Mouse (Mus musculus) neural tube, embryonic 12.5 days (tissue): ENCODE results near the gene Il4ra. TPM values are rescaled to one million over a fixed set of nuclear protein-coding genes. Genes with fewer than 3 reads are reported as not detected.

Source experiments
- ATAC-seq: fragments of 200-750 bp; cut with Nextera tagmentation; 2 replicates; pipeline ENCODE4 v1.8.0; 2017; ENCODE audit warnings: low read depth, mild to moderate bottlenecking, moderate TSS enrichment, moderate library complexity; ENCODE audit not compliant: low FRiP score
- H3K27ac ChIP-seq: fragments of 300-500 bp; sonication (generic); 2 replicates; pipeline ENCODE4 v1.5.1; 2016
- H3K27me3 ChIP-seq: fragments of 300-500 bp; sonication (generic); replicated peaks from 2 replicates; pipeline ENCODE4 v1.6.1; 2016; ENCODE audit warnings: mild to moderate bottlenecking
- H3K36me3 ChIP-seq: fragments of 300-500 bp; sonication (generic); 2 replicates; pipeline ENCODE4 v1.6.1; 2016; ENCODE audit warnings: mild to moderate bottlenecking
- H3K4me1 ChIP-seq: fragments of 300-500 bp; sonication (generic); 2 replicates; pipeline ENCODE4 v1.6.1; 2016
- H3K4me2 ChIP-seq: fragments of 300-500 bp; sonication (generic); replicated peaks from 2 replicates; pipeline ENCODE4 v1.6.1; 2016; ENCODE audit warnings: mild to moderate bottlenecking
- H3K4me3 ChIP-seq: fragments of 300-500 bp; sonication (generic); 2 replicates; pipeline ENCODE4 v1.5.1; 2016
- H3K9ac ChIP-seq: fragments of 300-500 bp; sonication (generic); 2 replicates; pipeline ENCODE4 v1.6.1; 2016; ENCODE audit warnings: mild to moderate bottlenecking
- H3K9me3 ChIP-seq: fragments of 300-500 bp; sonication (generic); 2 replicates; pipeline ENCODE4 v1.6.1; 2016; ENCODE audit warnings: mild to moderate bottlenecking
- WGBS: fragments of 180-500 bp; shearing (Covaris S2); methylation state at CpG from one replicate; pipeline ENCODE4 v1.1.7; 2016; 5-methylcytosine and 5-hydroxymethylcytosine counted together
- polyA plus RNA-seq: library from polyadenylated mRNA; unstranded; fragments of >200 nt; fragmentation: Nextera tagmentation; extraction: Ambion mirVana; gene quantifications from 2 replicates; pipeline ENCODE4 v1.2.1, GENCODE M21; 2016

Gene Il4ra
- polyA plus RNA-seq, 1 experiment from 2014 or later, result 5.1 TPM

DNA sequence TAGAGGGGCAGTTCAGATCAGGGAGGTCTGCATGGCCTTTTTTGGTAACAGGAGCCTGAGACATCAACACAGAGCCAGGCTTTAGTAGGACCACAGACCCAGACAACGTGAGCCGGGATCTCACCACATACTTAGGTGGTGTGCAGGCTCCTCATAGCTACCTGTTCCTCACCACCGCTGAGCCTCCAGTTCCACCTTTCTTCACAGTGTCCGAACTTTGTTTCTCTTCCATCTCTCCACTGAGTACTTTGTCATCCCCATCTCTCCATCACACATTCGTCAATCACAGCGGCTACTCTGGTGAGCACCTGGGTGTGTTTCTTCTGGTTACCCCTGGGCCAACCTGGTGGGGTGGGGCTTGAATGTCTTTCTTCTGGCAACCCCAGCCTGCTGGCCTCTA lies 24.7 kb upstream of the Il4ra start:
- no peak overlapping the region for H3K4me3 ChIP-seq
- no peaks in the 10 kb centered on the region for H3K36me3 ChIP-seq
- no peak overlapping the region for H3K4me2 ChIP-seq
- H3K9me3 ChIP-seq, result no peaks in the 10 kb centered on the region
- 88% methylated on average over 6 of the region's 6 CpGs for WGBS
- ATAC-seq, result no peak
- H3K9ac ChIP-seq, result no peak overlapping the region
- H3K27ac ChIP-seq, result no peak overlapping the region
- H3K27me3 ChIP-seq, result no peaks in the 10 kb centered on the region
- H3K4me1 ChIP-seq, result no peaks in the 10 kb centered on the region

DNA sequence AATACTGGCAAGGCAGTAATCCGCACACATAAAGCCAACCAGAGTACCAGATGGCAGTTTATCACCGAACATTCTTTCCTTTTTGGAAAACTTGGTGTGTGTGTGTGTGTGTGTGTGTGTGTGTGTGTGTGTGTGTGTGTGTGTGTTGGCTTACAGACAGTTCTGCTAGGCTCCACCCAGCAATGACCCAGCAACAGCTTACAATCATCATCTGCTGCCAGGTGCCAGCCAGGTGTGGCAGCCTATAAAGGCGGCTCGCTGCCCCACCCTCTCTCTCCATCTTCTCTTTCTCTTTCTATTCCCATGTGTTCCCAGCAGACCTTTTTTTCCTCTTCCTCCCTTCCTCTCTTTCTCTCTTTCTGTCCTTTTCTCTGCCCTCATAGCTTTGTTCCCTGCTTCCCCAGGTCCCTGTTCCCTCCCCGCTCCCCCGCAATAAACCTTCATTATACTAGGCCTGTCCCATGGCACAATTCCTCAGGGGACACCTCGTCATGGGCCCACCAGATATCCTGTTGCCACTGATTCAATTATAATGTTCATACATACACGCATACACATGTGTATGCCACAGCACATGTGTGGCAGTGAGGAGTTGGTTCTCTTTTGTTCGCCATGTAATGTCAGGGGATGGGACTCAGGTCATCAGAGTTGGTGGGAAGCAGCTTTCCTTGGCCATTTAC lies 23.9 kb upstream of the Il4ra start:
- Histone ChIP-seq H3K4me3 (no peak overlapping the region), H3K9ac (no peak overlapping the region), H3K9me3 (no peaks in the 10 kb centered on the region), H3K4me2 (no peak overlapping the region), H3K27ac (no peak overlapping the region), H3K36me3 (no peaks in the 10 kb centered on the region), H3K4me1 (no peaks in the 10 kb centered on the region), H3K27me3 (no peaks in the 10 kb centered on the region)
- no peak for ATAC-seq
- 88% methylated on average over 9 of the region's 9 CpGs for WGBS

DNA sequence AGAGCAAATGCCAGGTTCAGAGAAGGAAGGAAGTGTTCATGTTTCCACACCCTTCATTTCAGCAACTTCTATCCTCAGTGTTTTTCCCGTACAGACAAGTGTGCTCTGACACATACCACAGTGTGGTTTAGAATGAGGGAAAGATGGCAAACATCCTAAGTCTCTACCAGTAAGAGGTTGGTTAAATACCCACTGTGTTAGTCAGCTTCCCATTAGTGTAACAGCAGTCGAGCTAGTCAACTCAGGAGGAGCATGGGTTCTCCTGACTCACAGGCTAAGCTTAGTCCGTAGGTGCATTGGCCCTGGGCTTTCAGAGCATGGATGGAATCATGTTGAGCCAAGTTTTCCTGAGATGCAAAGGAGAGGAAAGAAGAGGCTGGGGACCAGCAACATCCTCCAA lies 12.6 kb upstream of the Il4ra start:
- H3K36me3 ChIP-seq, result no peaks in the 10 kb centered on the region
- no peaks in the 10 kb centered on the region for H3K27me3 ChIP-seq
- no peak for ATAC-seq
- H3K9me3 ChIP-seq, result no peaks in the 10 kb centered on the region
- 89% methylated on average over 3 of the region's 3 CpGs for WGBS
- H3K4me1 ChIP-seq, result no peaks in the 10 kb centered on the region
- no peak overlapping the region for H3K27ac ChIP-seq
- no peak overlapping the region for H3K9ac ChIP-seq
- no peak overlapping the region for H3K4me2 ChIP-seq
- no peak overlapping the region for H3K4me3 ChIP-seq

DNA sequence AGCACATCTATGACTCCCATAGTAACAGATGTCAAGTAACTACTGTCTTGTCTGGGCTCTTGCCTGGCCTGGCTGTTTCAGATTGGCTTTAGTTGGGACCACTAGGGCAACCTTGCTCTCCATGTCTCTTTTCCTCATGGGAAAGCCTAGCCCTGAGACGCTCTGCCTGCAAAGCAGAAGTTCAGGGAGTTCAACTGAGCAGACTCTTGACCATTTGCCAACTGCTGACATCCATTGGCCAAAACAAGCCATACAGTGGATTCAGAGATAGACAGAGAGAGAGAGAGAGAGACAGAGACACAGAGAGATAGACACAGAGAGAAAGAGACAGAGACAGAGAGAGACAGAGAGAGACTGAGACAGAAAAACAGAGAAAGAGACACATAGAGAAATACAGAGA lies 10.9 kb upstream of the Il4ra start:
- H3K9ac ChIP-seq, result no peak overlapping the region
- no peaks in the 10 kb centered on the region for H3K27me3 ChIP-seq
- H3K4me1 ChIP-seq, result no peaks in the 10 kb centered on the region
- WGBS, result 93% methylated on average over 1 of the region's 1 CpGs
- H3K4me2 ChIP-seq, result no peak overlapping the region
- no peak for ATAC-seq
- no peak overlapping the region for H3K27ac ChIP-seq
- H3K4me3 ChIP-seq, result no peak overlapping the region
- no peaks in the 10 kb centered on the region for H3K9me3 ChIP-seq
- H3K36me3 ChIP-seq, result no peaks in the 10 kb centered on the region

DNA sequence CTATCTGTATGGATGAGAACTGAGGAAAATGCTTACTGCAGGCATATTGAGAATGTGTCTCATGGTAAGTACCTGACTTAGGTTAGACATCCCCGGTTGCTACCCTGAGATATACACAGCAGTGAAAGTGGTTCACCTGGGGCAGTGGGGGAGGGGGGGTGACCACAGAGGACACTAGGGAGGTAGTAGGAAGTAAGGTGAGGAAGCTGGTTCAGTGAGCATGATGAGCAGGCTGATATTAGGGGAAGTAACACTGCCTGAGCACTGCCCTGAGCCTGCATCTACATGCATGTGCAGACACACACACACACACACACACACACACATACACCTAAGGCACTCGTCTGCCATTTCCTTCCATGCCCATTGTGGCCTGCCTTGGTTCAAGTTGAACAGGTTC lies 10.1 kb upstream of the Il4ra start:
- Histone ChIP-seq H3K27me3 (no peaks in the 10 kb centered on the region), H3K4me1 (no peaks in the 10 kb centered on the region), H3K4me3 (no peak overlapping the region), H3K9ac (no peak overlapping the region), H3K4me2 (no peak overlapping the region), H3K9me3 (no peaks in the 10 kb centered on the region), H3K27ac (no peak overlapping the region), H3K36me3 (no peaks in the 10 kb centered on the region)
- whole genome bisulfite sequencing, result 84% methylated on average over 2 of the region's 2 CpGs
- ATAC-seq, result no peak

DNA sequence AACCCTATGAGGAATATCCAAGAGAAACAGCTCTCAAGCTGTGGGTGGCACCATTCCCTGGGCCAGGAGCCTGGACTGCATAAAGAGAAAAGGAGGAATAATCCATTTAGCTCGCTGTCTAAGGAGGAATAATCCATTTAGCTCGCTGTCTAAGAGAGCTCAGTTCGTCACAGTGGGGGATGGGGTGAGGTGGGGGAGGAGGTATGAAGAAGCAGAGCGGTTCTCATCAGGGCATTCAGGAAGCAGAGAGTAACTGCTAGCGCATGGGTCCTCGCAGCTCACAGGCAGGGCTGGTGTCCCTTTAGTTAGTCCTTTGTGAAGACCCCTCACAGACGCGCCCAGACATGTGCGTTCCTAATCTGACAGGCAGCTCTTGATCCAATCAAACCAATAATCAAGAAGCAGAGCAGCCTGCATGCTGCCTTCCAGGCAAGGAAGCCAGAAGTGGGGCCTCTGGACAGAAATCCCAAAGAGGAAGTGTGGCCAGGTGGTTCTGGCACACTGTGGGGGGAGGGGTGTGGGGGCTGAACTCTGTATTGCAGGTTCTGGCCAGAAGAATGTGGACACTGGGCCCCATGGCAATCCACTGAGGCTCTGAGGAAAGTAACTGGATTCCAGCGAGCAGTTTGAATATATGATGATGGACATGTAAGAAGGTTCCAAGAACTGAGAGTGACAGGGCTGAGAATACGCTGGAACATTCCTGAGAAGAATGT lies 9.4 kb upstream of the Il4ra start:
- Histone ChIP-seq H3K27me3 (no peaks in the 10 kb centered on the region), H3K4me2 (no peak overlapping the region), H3K4me1 (no peaks in the 10 kb centered on the region), H3K36me3 (no peaks in the 10 kb centered on the region), H3K4me3 (no peak overlapping the region), H3K27ac (no peak overlapping the region), H3K9ac (no peak overlapping the region), H3K9me3 (no peaks in the 10 kb centered on the region)
- 74% methylated on average over 11 of the region's 11 CpGs for WGBS
- no peak for ATAC-seq

DNA sequence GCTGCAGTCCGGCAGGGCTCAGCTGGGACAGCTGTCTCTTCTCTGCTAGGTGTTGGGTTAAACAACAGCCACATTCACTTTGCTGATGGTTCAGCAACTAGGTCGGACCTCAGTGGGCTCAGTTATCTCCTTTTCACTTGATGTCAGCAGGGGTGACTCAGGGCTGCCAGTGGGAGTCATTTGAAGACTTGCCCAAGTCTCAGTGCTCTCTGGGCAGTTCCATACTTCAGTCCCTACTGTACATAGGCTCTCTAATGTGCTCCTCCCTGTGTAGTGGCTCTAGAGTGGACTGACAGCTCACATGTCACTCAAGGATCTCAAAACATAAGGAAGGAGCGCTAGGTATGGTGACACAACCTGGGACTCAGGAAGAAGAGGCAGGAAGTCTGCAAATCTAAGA lies 8.4 kb upstream of the Il4ra start:
- H3K27ac ChIP-seq, result no peak overlapping the region

DNA sequence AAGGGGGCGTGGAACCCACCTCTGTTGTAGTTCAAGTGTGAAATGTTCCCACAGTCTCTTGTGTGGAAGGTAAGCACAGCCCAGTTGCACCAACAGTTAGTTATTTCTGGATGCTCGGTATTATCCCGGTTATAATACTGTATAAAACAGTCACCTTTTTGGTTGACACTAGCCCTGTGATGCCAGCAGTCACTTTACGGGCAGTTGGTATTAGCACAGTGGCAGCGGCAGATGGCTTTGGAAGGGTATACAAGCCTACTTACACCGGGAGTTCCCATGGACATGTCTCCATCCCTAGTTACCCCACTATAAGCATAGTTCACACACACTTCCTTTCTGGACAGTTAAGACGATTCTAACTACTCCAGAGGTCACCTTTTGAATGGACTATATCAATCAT lies 6.6 kb upstream of the Il4ra start:
- Histone ChIP-seq H3K27me3 (peaks cover 4% of the 10 kb centered on the region; the same call in 1 of the 2 replicates), H3K4me3 (no peak overlapping the region), H3K36me3 (no peaks in the 10 kb centered on the region), H3K9me3 (no peaks in the 10 kb centered on the region), H3K4me1 (no peaks in the 10 kb centered on the region), H3K27ac (no peak overlapping the region), H3K9ac (no peak overlapping the region), H3K4me2 (no peak overlapping the region)
- ATAC-seq, result no peak
- 90% methylated on average over 7 of the region's 7 CpGs for WGBS

More for the DNA sequence above, 8.4 kb upstream of the Il4ra start:
- H3K4me2 ChIP-seq, result no peak overlapping the region
- no peaks in the 10 kb centered on the region for H3K36me3 ChIP-seq
- H3K9me3 ChIP-seq, result no peaks in the 10 kb centered on the region
- no peak overlapping the region for H3K4me3 ChIP-seq
- H3K9ac ChIP-seq, result no peak overlapping the region
- no peaks in the 10 kb centered on the region for H3K4me1 ChIP-seq
- ATAC-seq, result no peak
- no peaks in the 10 kb centered on the region for H3K27me3 ChIP-seq
- 79% methylated on average over 3 of the region's 3 CpGs for WGBS

DNA sequence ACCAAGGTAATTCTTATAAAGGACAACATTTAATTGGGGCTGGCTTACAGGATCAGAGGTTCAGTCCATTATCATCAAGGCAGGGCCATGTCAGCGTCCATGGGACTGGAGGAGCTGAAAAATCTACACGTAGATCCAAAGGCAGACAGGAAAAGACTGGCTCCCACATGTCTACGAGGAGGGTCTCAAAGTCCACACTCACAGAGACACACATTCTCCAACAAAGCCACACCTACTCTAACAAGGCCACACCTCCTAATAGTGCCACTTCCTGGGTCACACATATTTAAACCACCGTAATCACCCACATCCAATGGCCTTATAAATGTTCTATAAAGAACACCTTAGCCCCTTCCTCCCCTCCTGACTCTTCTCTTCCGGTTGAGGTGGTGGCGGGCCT lies 5.2 kb upstream of the Il4ra start:
- no peaks in the 10 kb centered on the region for H3K9me3 ChIP-seq
- H3K9ac ChIP-seq, result no peak overlapping the region
- no peak overlapping the region for H3K27ac ChIP-seq
- H3K4me3 ChIP-seq, result no peak overlapping the region
- peaks cover 14% of the 10 kb centered on the region; the same call in 1 of the 2 replicates for H3K27me3 ChIP-seq
- peaks cover 5% of the 10 kb centered on the region; the same call in 1 of the 2 replicates for H3K4me1 ChIP-seq
- 90% methylated on average over 6 of the region's 6 CpGs for WGBS
- no peaks in the 10 kb centered on the region for H3K36me3 ChIP-seq
- H3K4me2 ChIP-seq, result no peak overlapping the region
- ATAC-seq, result no peak

DNA sequence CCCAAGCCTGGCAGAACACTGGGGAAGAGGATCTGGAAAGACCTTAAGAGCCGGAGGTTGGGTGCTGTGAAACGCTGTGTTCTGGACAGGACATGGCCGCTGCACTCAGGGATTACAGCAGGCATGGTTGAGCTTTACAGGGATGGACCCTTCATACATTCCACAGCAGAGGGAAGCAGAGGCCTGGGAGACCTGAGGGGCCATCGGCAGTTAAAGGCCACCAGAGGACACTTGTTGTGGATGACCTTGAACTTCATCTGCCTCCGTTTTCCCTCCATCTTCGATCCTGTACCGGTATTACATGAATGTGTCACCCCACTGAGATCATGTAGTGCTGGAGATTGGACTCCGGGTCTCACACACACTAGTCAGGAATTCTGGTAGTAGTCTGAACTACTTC lies 2.0 kb upstream of the Il4ra start:
- ATAC-seq, result no peak
- Histone ChIP-seq H3K27ac (no peak overlapping the region), H3K36me3 (no peaks in the 10 kb centered on the region), H3K27me3 (peaks cover 25% of the 10 kb centered on the region; the same call in 1 of the 2 replicates), H3K4me2 (no peak overlapping the region), H3K4me1 (peaks cover 14% of the 10 kb centered on the region; the same call in 1 of the 2 replicates), H3K9me3 (no peaks in the 10 kb centered on the region), H3K9ac (no peak overlapping the region), H3K4me3 (no peak overlapping the region)
- 82% methylated on average over 8 of the region's 8 CpGs for WGBS

DNA sequence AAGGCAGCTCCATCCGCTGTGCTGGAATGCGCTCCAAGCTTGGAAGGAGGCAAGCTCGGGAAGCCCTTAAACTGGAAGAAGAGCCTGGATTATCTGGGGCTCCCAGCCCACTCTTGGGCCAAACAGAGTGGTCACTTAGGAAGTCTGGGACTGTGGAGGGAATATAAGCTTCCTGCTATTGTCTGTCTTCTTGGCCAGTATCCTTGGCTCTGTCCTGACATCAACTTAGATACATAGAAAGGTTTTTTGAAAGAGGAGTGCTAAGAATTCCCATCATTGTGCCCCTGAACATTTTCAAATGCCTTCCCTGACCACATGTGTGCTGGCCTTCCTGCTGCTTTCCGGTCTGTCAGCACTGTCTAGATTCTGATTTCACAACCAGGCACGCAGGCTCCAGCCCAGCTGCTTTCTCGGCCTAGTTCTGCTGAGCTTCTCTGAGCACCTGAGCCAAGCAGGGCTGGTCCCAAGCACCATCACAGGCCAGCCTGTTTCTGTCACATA lies 989 bp upstream of the Il4ra start:
- no peaks in the 10 kb centered on the region for H3K9me3 ChIP-seq
- H3K27ac ChIP-seq, result no peak overlapping the region
- no peaks in the 10 kb centered on the region for H3K36me3 ChIP-seq
- WGBS, result 80% methylated on average over 6 of the region's 6 CpGs
- no peak for ATAC-seq
- peaks cover 25% of the 10 kb centered on the region; the same call in 1 of the 2 replicates for H3K27me3 ChIP-seq
- no peak overlapping the region for H3K9ac ChIP-seq
- H3K4me1 ChIP-seq, result peaks cover 14% of the 10 kb centered on the region; the same call in 1 of the 2 replicates
- no peak overlapping the region for H3K4me3 ChIP-seq
- no peak overlapping the region for H3K4me2 ChIP-seq

DNA sequence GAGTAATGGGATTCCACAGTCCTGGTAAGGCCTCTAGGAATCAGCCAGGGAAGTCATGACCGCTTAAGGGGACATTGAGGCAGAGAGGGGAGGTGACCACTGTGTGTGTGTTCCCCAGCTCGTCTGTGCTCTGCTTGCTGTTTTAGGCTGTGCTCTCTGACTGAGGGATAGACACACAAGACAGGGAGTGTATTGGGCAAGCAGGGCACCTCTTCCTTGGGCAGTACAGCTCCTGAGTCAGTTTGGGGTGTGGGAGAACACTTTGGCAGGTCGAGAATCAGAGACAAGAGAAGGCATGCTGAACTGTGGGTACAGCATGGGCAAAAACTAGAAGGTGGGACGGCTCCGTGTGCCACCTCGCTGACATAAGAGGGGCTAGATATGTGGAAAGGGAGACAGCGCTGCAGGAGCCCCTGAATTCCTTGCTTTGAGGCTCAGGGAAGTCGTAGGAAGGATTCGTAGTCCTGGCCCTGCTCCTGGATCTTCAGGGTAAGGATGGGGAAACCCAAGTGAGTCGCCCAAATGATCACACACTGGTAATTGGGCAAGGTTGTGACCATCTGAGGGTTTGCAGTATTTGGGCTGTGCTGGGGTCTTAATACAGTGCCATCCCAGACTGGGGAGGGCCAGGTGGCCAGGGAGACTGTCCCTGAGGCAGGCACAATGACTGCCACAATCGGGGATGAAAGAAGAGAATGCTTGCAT lies 1.1 kb downstream of the Il4ra start:
- H3K27me3 ChIP-seq, result peaks cover 25% of the 10 kb centered on the region; the same call in 1 of the 2 replicates
- no peak overlapping the region for H3K27ac ChIP-seq
- no peak overlapping the region; the same call in 1 of the 2 replicates for H3K4me3 ChIP-seq
- no peaks in the 10 kb centered on the region for H3K36me3 ChIP-seq
- H3K4me1 ChIP-seq, result peaks cover 14% of the 10 kb centered on the region; the same call in 1 of the 2 replicates
- peak overlapping the region; percentile 97 for H3K4me2 ChIP-seq
- H3K9me3 ChIP-seq, result no peaks in the 10 kb centered on the region
- WGBS, result 78% methylated on average over 11 of the region's 11 CpGs
- no peak overlapping the region for H3K9ac ChIP-seq
- no peak for ATAC-seq
